Mouse (Mus musculus) cerebellum, adult 18-20 months (tissue): Measurements from ENCODE around the gene Abo.
A peak's percentile ranks its signal among the peaks of the same experiment; 100 is the strongest.

Experiments
- DNase-seq, 2 experiments: peaks; one replicate each; pipeline ENCODE4 v3.0.0; 2021

The Abo gene

GRCm38 (mm10) chr2:26862856-26863255 is 1.9 kb downstream of the Abo start:
- DNase-seq = no peak

- DNase-seq = peak; percentile 19 to 22
Measured at GRCm38 (mm10) chr2:26847706-26848105, 17.1 kb downstream of the Abo start.

GRCm38 (mm10) chr2:26832478-26832877 is 32.3 kb downstream of the Abo start:
- DNase-seq = no peak

GRCm38 (mm10) chr2:26828047-26828446 is 36.7 kb downstream of the Abo start:
- DNase-seq = no peak

- no peak for DNase-seq
Measured at GRCm38 (mm10) chr2:26827261-26827975, 37.4 kb downstream of the Abo start.
